Mouse (Mus musculus) heart, embryonic 14.5 days (tissue): ENCODE data around the gene Olfr1178. TPM values are rescaled to one million over a fixed set of nuclear protein-coding genes. Genes with fewer than 3 reads are reported as not detected.

Experiments used
- ATAC-seq: fragments of 200-750 bp; cut with Nextera tagmentation; 2 replicates; pipeline ENCODE4 v1.8.0; 2017; ENCODE audit warnings: low read depth, moderate TSS enrichment; ENCODE audit not compliant: insufficient number of reproducible peaks, insufficient read depth, low FRiP score
- H3K27ac ChIP-seq, 2 experiments: fragments of 200-500 bp in 1 of 2; fragments of 300-500 bp in 1 of 2; sonication (generic) in 1 of 2; replicated peaks in 1 of 2; 2 replicates each; pipeline ENCODE4 v1.5.1; 2012 to 2014; ENCODE audit warnings: low read depth in 2 of 2, low read length in 2 of 2, control low read depth in 1 of 2, mild to moderate bottlenecking in 1 of 2, mixed read lengths in 1 of 2; ENCODE audit not compliant: control insufficient read depth in 1 of 2, insufficient read depth in 1 of 2
- H3K27me3 ChIP-seq: fragments of 300-500 bp; sonication (generic); 2 replicates; pipeline ENCODE4 v1.6.1; 2014; ENCODE audit warnings: mild to moderate bottlenecking, low read length, control low read depth; ENCODE audit not compliant: control insufficient read depth, insufficient read depth
- H3K36me3 ChIP-seq: fragments of 300-500 bp; sonication (generic); 2 replicates; pipeline ENCODE4 v1.6.1; 2014; ENCODE audit warnings: mild to moderate bottlenecking, control low read depth, low read length, mixed read lengths; ENCODE audit not compliant: control insufficient read depth, insufficient read depth
- H3K4me1 ChIP-seq, 2 experiments: fragments of 200-500 bp in 1 of 2; fragments of 300-500 bp in 1 of 2; sonication (generic) in 1 of 2; 2 replicates each; pipeline ENCODE4 v1.6.1; 2012 to 2014; ENCODE audit warnings: low read length in 2 of 2, control low read depth in 1 of 2, mixed read lengths in 1 of 2; ENCODE audit not compliant: control insufficient read depth in 2 of 2, insufficient read depth in 2 of 2
- H3K4me2 ChIP-seq: fragments of 300-500 bp; sonication (generic); 2 replicates; pipeline ENCODE4 v1.6.1; 2014; ENCODE audit warnings: mild to moderate bottlenecking, low read length
- H3K4me3 ChIP-seq, 2 experiments: fragments of 200-500 bp in 1 of 2; fragments of 300-500 bp in 1 of 2; sonication (generic) in 1 of 2; 2 replicates each; pipeline ENCODE4 v1.5.1; 2012 to 2014; ENCODE audit warnings: low read length in 2 of 2, mild to moderate bottlenecking in 2 of 2, control low read depth in 1 of 2, low read depth in 1 of 2, moderate library complexity in 1 of 2; ENCODE audit not compliant: control insufficient read depth in 1 of 2, insufficient read depth in 1 of 2
- H3K9ac ChIP-seq: fragments of 300-500 bp; sonication (generic); 2 replicates; pipeline ENCODE4 v1.6.1; 2014; ENCODE audit warnings: mild to moderate bottlenecking, low read length
- H3K9me3 ChIP-seq: fragments of 300-500 bp; sonication (generic); 2 replicates; pipeline ENCODE4 v1.6.1; 2016; ENCODE audit warnings: low read length, control low read depth; ENCODE audit not compliant: control insufficient read depth
- WGBS: fragments of 180-500 bp; shearing (Covaris S2); extraction: QIAGEN DNeasy Blood & Tissue Kit; methylation state at CpG from one replicate; pipeline ENCODE4 v1.1.7; 2014; 5-methylcytosine and 5-hydroxymethylcytosine counted together
- polyA plus RNA-seq: library from polyadenylated mRNA; unstranded; fragments of >200 nt; fragmentation: Nextera tagmentation; extraction: Ambion mirVana; gene quantifications from 2 replicates; pipeline ENCODE4 v1.2.1, GENCODE M21; 2014

The Olfr1178 gene
- polyA plus RNA-seq = not detected in 2 replicates

DNA sequence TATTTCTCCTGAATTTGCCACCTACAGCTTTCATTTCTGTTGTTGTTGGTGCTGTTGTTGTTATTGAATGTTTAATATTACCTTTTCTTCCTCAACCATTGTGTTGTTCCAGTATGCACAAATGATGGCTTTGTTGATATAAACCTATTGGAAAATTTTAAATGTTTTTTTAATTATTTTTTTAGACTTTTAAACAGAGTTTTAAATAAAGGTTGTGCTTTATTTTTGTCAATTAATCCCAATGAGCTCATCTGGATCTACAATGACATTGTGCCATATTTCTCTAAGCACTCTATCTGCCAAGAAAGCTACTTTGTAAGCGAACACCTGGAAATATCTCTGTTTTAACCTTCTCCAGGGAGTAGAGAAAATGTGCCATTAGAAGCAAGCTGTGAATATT, at the start of gene Olfr1178:
Gene Olfr1178, plus strand, starts transcription at position 301 of the 400 bp plus-strand sequence.
- H3K27me3 ChIP-seq = no peaks in the 10 kb centered on the region
- no peaks in the 10 kb centered on the region for H3K36me3 ChIP-seq
- H3K27ac ChIP-seq = no peak within 1 kb of the TSS
- ATAC-seq = no peak
- no peak within 1 kb of the TSS for H3K4me2 ChIP-seq
- no peaks in the 10 kb centered on the region for H3K9me3 ChIP-seq
- H3K4me3 ChIP-seq = no peak within 1 kb of the TSS
- WGBS = 81% methylated on average over 1 of the region's 1 CpGs
- no peaks in the 10 kb centered on the region for H3K4me1 ChIP-seq
- no peak within 1 kb of the TSS for H3K9ac ChIP-seq

DNA sequence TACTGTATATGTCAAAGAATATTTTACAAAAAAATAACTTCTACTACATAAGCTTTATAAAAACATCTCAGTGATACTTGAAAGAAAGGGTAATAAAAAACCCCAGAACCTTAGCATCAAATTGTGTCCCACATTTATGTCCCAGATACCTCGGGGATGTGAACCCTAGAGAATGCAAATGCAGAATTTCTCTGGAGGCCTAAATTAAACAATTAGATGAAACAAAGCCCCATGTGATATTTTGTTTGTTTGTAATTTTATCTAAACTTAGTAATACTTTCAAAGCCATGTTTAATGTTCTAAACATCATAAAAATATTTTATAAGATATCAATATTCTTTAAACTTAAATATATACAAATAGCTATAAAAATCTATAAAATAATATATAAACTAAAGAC, 40.5 kb upstream of the Olfr1178 start, which contains the start of gene Olfr1177-ps:
Gene Olfr1177-ps, minus strand, starts transcription at position 101 of the 400 bp plus-strand sequence.
- Histone ChIP-seq H3K27ac (no peak within 1 kb of the TSS), H3K4me2 (no peak within 1 kb of the TSS), H3K9ac (no peak within 1 kb of the TSS), H3K4me3 (no peak within 1 kb of the TSS), H3K27me3 (no peaks in the 10 kb centered on the region), H3K9me3 (no peaks in the 10 kb centered on the region), H3K36me3 (no peaks in the 10 kb centered on the region), H3K4me1 (no peaks in the 10 kb centered on the region)
- ATAC-seq = no peak
- WGBS = 71% methylated on average over 1 of the region's 1 CpGs

DNA sequence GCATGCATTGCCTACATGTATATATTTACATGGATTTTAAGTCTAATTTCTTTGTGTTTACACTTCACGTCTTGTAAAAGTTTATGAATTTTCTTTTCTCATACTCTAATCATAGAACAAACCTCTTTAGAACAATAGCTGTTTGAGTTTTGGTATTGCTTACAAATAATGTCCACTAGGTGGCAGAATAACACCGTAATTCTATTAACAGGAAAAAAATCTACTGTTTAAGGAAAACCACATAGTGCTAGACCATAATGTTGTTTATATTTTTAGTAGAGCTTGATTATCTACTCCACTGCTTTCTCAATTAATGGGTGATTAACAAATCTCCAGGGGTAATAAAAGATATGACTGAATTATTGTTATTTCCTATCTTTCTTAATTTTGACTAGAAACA, 30.6 kb upstream of the Olfr1178 start:
- H3K4me1 ChIP-seq = no peaks in the 10 kb centered on the region
- H3K9ac ChIP-seq = no peak overlapping the region
- no peaks in the 10 kb centered on the region for H3K27me3 ChIP-seq
- WGBS = 1% methylated on average over 2 of the region's 2 CpGs
- no peak overlapping the region for H3K27ac ChIP-seq
- H3K4me2 ChIP-seq = no peak overlapping the region
- no peaks in the 10 kb centered on the region for H3K9me3 ChIP-seq
- no peak overlapping the region for H3K4me3 ChIP-seq
- no peaks in the 10 kb centered on the region for H3K36me3 ChIP-seq
- no peak for ATAC-seq

DNA sequence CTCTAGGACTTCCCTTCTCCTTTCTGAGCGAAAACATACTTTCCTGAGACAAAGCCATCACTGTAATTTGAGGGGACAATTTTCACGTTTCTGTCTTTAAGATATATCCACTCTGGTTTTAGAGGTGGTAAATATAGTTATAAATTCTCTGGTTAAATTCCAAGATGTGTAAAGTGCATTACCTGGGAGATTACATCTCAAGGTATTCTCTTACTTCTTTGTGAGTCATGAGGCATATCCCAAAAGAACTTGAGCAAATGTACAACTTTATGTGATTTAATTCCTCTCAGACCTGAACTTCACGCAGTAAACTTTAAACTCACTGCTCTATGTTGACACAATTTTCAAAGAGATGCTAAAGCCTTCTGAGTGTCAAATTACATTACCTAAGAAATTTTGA, 19.5 kb downstream of the Olfr1178 start, which contains the start of gene Olfr1179:
Gene Olfr1179, minus strand, starts transcription at position 101 of the 400 bp plus-strand sequence.
- WGBS = 75% methylated on average over 3 of the region's 3 CpGs
- Histone ChIP-seq H3K27ac (no peak within 1 kb of the TSS), H3K27me3 (no peaks in the 10 kb centered on the region), H3K4me1 (no peaks in the 10 kb centered on the region), H3K9ac (no peak within 1 kb of the TSS), H3K4me2 (no peak within 1 kb of the TSS), H3K9me3 (no peaks in the 10 kb centered on the region), H3K4me3 (no peak within 1 kb of the TSS), H3K36me3 (no peaks in the 10 kb centered on the region)
- ATAC-seq = no peak

DNA sequence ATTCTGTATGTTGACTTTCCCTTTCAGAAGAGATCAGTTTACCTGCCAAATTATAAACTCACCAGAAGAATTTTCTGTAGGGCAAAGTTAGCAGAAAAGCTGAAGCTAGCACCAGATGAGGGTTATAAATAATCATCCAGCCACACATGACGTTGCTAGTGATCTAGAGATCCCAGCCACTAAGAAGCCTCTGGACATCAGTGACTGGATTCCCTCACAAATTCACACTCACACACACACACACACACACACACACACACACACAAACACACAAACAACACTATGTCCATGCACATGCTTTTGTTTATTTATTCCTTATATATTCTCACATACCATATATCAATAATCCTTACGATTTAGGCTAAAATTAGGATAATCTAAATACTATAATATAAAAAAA, 32.2 kb downstream of the Olfr1178 start, which contains the start of gene Olfr1180:
Gene Olfr1180, minus strand, starts transcription at position 101 of the 400 bp plus-strand sequence.
- Histone ChIP-seq H3K9me3 (no peaks in the 10 kb centered on the region), H3K4me1 (no peaks in the 10 kb centered on the region), H3K4me2 (no peak within 1 kb of the TSS), H3K9ac (no peak within 1 kb of the TSS), H3K36me3 (no peaks in the 10 kb centered on the region), H3K27me3 (no peaks in the 10 kb centered on the region), H3K27ac (no peak within 1 kb of the TSS), H3K4me3 (no peak within 1 kb of the TSS)
- WGBS = 61% methylated on average over 2 of the region's 2 CpGs
- ATAC-seq = no peak

DNA sequence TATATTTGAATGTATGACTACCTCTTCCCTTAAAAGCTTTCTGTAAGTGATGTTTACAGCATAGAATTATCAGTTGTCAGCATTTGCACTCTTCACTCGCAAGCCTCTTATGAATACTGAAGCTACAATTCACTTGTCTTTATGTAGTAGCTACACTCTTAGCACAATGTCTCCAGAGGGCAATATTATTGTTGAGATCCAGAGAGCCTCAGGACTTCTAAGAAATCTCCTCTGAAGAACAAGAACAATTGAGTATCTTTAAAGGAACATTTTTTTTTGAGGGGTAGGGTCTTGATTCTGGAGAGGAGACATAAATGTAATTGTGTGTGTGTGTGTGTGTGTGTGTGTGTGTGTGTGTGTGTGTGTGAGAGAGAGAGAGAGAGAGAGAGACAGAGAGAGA, 39.2 kb downstream of the Olfr1178 start, which contains the start of gene Olfr1181:
Gene Olfr1181, minus strand, starts transcription at position 101 of the 400 bp plus-strand sequence.
- Histone ChIP-seq H3K4me2 (no peak within 1 kb of the TSS), H3K27me3 (no peaks in the 10 kb centered on the region), H3K4me3 (no peak within 1 kb of the TSS), H3K4me1 (no peaks in the 10 kb centered on the region), H3K36me3 (no peaks in the 10 kb centered on the region), H3K9ac (no peak within 1 kb of the TSS), H3K27ac (no peak within 1 kb of the TSS), H3K9me3 (no peaks in the 10 kb centered on the region)
- 81% methylated on average over 1 of the region's 1 CpGs for WGBS
- no peak for ATAC-seq

DNA sequence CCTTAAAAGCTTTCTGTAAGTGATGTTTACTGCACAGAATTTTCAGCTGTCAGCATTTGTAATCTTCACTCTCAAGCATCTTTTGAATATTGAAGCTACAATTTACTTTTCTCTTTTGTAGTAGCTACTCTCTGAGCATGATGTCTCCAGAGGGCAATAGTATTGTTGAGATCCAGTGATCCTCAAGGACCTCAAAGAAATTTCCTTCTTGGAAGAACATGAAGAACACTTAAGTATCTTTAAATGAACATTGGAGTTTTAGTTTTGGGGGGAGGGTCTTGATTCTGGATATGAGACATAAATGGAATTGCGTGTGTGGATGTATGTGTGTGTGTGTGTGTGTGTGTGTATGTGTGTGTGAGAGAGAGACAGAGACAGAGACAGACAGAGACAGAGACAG, 62.2 kb downstream of the Olfr1178 start, which contains the start of gene Gm13757:
Gene Gm13757, minus strand, starts transcription at position 101 of the 400 bp plus-strand sequence.
- no peak for ATAC-seq
- Histone ChIP-seq H3K4me3 (no peak within 1 kb of the TSS), H3K27me3 (no peaks in the 10 kb centered on the region), H3K4me2 (no peak within 1 kb of the TSS), H3K36me3 (no peaks in the 10 kb centered on the region), H3K9me3 (no peaks in the 10 kb centered on the region), H3K27ac (no peak within 1 kb of the TSS), H3K4me1 (no peaks in the 10 kb centered on the region), H3K9ac (no peak within 1 kb of the TSS)
- 80% methylated on average over 1 of the region's 1 CpGs for WGBS
